Mouse (Mus musculus) adrenal gland, postnatal 10 days (tissue): ENCODE measurements around the gene Rps11. TPM values are rescaled to one million over a fixed set of nuclear protein-coding genes. Genes with fewer than 3 reads are reported as not detected.
"Not testable (repeated sequence)": the region's sequence is repeated elsewhere in the genome, so short reads cannot be mapped to it uniquely, and the experiment has no call there.

Experiments used
- DNase-seq: peaks from one replicate; pipeline ENCODE4 v3.0.0; 2021; ENCODE audit warnings: mixed read lengths
- long read RNA-seq, 2 experiments: library from polyadenylated mRNA; stranded (forward); transcript quantifications; one replicate each; pipeline ENCODE4 v2.0.0; 2021
- total RNA-seq, 2 experiments: library from RNA; stranded (reverse); gene quantifications; 2 replicates each; pipeline ENCODE4 v1.2.3; 2021

Gene Rps11
- total RNA-seq = 1,000 to 10,000 TPM; 1,283 to 1,295 TPM
- long read RNA-seq, experiment 1, transcript Rps11-201 (5 exons, 661 nt) = major isoform, 623 of 656 reads
- long read RNA-seq, experiment 1, partial matches to known transcripts = 25 of 656 reads
- long read RNA-seq, experiment 1, other reads (novel, unspliced or antisense) = 7 of 656 reads
- long read RNA-seq, experiment 2, transcript Rps11-201 (5 exons, 661 nt) = major isoform, 451 of 464 reads
- long read RNA-seq, experiment 2, partial matches to known transcripts = 12 of 464 reads
- long read RNA-seq, experiment 2, other reads (novel, unspliced or antisense) = 1 of 464 reads

DNA sequence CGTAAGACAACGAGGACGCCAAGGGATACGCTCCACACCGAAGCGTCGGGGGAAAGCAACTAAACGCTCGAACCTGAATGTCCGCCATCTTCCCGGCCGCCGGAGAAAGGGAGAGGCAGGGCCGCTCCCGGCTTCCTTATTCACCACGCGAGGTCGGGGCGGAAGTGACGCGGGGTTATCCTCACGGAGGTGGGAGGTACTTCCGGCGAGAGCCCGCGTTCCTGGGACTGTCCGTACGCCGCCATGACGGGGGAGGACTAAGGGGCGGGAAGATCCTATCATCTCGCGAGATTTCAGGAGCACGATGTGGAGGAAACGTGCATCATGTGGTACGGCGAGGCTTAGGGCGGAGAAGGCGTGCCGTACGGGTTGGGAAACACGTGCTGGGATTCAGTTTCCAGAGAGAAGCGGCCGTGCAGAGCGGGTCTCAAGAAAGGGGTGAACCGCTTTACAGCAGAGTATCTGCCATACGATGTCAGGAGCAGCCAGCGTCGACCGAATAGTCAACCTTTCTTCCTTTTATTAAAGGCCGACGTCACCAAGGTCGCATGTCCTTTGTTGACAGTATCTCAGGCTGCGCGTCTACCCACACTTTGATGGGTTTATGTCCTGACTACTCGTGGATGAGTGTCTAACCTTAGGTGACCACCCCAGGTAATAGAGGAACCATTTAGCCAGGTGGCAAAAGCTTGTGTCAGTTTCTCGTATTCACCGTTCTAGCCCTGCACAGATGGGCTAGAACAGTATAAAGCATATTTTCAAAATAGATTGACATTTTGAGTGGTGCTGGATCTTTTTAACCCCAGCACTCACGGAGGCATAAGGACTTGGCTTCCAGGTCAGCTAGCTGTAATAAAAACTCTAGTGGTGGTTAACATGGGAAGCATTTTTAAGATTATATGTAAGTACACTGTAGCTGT lies at the start of gene Rps11:
Rps11 (minus strand) TSS at position 216 of the 920 bp plus-strand sequence.
- DNase-seq = peak; percentile 99

DNA sequence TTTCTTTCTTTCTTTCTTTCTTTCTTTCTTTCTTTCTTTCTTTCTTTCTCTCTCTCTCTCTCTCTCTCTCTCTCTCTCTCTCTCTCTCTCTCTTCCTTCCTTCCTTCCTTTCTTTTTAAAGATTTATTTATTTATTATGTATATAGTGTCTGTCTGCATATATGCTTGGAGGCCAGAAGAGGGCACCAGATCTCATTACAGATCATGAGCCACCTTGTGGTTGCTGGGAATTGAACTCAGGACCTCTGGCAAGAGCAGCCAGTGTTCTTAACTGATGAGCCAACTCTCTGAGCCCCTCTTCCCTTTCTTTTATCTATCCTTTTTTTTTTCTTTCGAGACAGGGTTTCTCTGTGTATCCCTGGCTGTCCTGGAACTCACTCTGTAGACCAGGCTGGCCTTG lies 49.5 kb upstream of the Rps11 start:
- DNase-seq = not testable (repeated sequence)

DNA sequence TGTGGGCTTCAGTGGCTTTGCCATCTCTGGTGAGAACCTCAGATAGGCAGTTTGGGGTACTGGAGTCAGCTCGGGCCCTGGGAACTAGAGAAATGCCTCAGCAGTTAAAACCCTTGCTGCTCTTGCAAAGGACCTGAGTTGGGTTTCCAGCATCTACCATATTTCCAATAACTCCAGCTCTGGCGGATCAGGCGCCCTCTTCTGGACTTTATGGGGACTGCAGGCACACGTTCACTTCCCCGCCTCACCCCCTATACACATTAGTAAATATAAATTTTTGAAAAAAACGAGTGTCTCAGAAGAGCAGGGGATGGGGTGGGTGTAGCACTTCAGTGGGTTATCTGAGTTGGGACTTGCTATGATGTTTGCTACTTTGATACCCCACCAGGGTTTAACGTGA lies 48.7 kb upstream of the Rps11 start:
- no peak for DNase-seq

DNA sequence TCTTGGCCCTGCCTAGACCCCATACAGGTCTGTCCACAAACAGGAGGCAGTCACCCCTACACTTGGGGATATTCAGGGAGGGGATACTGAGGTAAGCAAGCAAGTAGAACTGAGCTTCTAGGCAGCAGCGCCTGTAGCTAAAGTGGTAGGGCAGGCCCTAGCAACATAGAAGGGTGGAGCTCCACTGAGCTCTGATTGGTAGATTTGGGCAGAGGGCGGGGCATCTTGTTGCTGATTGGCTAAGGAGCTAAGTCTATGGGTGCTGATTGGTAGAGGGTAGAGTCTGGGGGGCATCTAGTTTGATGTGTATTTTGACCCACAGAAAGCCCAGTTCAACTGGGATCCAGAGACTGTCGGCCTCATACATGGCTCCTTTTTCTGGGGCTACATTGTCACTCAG lies 45.3 kb upstream of the Rps11 start:
- DNase-seq = no peak

DNA sequence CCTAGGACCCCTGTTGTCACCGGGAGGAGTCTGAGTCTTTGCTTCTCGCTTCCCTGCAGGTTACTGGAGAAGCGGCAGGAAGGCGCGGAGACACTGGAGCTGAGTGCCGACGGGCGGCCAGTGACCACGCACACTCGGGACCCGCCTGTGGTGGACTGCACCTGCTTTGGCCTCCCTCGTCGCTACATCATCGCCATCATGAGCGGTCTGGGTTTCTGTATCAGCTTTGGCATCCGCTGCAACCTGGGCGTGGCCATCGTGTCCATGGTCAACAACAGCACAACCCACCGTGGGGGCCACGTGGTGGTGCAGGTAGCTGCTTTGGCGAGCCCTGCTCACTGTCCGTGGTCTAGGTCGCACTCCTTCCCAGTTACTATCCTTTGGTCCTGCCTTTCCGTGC lies 44.4 kb upstream of the Rps11 start:
- DNase-seq = no peak

DNA sequence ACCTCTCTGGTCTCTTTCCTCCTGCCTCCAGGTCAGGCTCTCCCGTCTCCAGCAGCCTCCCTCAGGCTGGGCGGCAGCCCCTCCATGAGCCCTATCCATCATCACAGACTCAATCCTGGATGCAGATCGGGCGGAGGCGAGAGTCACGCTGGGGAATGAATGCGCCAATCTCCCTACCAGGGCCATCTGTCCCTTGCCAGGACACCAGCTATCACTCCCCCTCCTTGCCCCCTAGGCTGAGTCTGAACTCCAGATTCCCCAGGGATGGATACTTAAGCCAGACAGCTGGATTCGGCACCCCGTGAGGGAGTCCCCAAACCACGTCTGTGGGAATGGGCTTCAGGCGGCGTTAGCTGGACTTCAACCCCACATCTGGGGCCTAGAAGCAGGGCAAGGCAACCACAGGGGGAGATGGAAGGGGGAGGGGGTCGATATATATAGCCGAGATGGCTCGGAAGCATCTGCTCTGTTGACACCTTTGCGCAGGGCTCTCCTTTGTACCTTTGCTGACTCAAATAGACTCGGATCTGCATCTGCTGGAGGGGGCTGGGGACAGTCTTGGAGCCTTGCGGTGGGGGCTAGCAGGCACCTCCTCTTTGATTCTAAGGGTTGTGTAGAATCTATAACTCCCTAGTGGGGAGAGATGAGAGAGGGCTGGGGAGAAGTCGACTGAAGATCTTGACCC lies 43.7 kb upstream of the Rps11 start:
- DNase-seq = no peak

DNA sequence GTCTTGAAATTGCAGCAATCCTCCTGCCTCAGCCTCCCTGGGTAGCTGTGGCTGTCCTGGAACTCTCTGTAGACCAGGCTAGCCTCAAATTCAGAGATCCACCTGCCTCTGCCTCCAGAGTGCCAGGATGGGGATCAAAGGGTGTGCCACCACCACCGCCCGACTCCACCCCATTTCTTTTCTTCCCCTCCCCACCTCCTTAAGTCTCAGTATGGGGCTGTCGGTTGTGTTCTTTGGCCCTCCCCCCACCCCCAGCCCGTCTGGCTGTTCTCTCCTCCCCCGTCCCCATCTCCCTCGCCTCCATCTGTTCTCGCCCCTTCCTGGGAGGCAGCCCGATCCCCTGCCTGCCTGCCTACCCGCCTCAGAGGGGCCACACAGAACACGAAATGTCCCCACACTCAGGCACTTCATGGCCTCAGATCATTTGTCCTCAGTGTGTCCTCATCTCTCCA lies 42.7 kb upstream of the Rps11 start:
- no peak for DNase-seq

DNA sequence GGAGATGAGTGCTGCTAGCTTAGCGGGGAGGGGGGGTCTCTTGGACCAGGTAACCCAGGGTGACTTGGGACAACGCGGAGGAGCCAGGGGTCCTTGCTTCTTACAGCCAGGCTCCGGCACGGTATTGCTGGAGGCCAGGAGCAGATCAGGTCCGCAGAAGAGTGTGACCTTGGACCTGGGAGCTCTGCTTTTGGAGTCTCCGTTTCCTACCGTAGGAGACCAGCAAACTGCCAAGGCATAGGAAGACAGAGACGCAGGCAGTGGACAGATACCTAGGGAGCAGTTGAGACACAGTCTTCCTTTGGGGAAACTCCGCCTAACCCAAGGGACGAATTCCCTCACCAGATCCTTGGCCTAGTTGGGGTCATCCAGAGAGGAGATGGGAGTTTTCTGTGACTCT lies 41.5 kb upstream of the Rps11 start:
- no peak for DNase-seq

DNA sequence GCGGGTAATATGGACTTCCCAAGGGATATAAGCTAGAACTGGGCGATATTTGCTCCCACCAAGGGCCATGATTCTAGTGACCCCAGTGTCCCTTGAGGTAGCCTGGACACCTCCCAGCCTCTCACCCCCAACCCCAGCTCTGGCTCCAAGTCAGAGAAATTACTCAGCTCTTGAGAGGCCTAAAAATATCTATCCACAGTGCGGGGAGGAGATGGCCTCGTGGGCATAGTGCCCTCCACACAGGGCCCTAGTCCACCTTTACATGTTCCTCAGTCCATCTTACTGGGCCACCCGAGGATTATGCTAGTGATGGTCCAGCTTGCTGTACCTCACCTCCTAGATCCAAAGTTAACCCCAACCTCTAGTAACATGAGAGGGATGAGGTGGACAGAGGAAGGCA lies 40.6 kb upstream of the Rps11 start:
- DNase-seq = no peak

DNA sequence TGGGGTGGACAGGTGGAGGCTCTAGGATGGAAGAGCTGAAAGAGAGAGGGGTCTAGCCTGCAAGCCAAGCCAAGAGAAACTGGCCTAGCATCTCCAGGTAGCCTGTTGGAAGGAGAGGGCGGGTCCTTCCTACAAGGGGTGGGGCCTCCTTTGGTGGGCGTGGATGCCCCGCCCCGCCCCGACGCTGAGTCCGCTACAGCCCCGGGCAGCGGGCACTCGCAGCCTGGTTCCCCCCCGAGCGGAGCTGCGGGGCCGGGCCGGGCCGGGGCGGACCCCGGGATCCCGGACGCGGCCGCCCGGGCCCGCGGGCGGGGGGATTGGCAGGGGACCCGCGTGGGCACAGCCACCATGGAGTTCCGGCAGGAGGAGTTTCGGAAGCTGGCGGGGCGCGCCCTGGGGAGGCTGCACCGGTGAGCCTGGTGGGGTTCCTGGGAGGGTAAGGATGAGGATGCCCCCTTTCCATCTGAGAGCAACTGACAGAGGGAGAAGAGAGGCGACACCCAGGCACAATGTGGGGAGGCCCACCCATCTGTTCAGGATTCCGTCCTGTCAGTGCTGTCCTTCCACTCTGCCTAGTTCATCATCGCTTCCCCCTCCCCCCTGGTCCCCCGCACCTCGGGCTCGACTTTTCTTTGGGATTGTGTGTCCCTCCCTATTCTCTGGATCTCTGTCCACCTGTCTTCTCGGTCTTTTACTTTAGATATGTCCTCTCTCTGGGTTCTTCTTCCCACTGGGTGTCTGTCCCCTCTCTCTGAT lies 39.7 kb upstream of the Rps11 start, which contains the start of gene Slc17a7:
Slc17a7 (plus strand) TSS at position 215 of the 756 bp plus-strand sequence.
- DNase-seq = peak; percentile 53

DNA sequence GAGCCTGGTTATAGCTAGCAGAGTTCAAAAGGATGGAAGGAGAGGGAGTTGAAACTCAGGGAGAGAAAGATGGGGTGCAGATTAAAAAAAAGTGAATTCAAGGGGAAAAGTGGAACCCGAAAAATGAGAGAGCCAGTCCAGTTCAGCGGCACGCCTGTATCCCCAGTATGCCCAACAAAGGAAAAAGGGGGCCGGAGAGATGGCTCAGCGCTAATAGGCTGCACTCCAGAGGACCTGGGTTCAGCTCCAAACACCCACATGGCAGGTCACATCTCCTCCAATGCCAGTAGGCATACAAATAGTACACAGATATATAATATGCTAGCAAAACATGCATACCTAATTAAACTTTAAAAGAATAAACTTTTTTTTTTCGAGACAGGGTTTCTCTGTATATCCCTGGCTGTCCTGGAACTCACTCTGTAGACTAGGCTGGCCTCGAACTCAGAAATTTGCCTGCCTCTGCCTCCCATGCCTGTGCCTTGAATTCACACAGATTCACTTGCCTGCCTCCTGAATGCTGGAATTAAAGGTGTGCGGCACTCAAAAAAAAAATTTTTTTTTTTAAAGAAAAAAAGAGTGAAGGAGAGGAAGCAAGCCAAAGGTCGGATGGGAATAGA lies 38.9 kb upstream of the Rps11 start:
- DNase-seq = no peak

DNA sequence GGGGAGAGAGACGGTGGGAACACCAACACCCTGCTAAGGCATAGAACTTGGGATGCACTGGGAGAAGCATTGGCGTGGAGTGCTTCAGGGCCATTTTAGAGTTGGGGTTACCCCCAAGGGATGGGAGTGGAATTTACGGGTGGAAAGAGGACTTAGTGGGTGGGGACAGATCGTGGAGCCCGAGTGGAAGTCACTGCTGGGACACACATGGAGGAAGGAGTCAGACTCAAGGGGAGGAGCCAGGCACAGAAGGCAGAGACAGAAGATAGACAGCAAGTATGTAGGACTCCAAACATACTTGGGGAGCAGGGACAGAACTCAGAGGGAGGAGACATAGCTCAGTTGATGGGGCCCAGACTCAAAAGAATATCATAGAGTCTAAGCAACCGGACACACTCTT lies 38.3 kb upstream of the Rps11 start:
- DNase-seq = no peak

DNA sequence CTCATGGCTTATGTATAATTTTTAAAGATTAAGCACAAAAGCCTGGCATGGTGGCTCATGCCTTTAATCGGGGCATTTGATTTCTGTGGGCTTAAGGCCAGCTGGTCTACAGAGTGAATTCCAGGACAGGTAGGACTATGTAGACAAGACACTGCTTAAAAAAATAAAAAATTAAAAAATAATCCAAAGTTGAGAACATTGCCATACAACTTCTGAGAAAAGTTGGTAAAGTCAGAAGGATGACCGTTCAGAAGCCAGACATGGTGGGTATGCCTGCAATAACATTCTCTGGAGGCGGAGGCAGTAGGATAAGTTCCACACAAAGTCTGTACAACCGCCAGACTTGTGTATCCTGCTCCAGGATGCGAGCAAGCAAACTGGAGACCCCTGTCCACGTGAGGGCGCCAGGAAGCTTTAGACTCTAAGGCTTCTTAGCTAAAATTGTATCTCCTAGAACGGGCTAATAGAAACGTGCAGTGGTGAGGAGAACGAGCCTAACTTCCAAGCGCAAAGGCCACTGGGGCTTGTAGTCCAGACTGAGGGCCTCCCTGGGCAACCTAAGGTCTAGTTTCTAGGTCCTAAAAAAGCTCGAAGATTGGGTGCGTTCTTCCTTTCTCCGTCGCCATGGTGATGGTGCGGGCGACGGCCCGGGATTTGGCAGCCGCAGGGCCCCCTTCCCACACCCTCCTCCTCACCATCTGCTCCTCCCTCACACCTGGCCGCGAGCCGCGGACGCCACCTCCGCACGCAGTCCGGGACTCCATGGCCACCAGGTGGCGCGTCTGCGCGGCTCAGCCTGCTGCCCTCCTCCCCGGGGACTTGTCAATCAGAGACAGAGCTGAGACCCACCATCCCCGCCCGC lies 37.6 kb upstream of the Rps11 start:
- peak; percentile 92 for DNase-seq

DNA sequence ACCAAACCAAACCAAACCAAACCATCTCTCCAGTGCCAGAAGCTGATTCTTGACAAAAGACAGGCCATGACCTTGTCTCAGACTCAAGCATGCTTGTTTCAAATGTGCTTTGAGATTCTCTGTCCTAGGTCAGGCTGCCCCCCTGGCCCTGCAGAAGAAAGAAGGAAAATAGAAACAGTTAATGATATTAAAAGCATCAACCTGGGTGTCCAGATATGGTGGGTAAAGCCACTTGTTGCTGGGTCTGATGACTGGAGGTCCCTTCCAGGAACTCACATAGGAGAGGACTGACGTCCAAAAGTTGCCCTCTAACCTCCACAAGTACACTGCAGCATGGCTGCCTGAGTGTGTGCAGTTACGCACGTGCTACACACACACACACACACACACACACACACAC lies 36.6 kb upstream of the Rps11 start:
- no peak for DNase-seq

DNA sequence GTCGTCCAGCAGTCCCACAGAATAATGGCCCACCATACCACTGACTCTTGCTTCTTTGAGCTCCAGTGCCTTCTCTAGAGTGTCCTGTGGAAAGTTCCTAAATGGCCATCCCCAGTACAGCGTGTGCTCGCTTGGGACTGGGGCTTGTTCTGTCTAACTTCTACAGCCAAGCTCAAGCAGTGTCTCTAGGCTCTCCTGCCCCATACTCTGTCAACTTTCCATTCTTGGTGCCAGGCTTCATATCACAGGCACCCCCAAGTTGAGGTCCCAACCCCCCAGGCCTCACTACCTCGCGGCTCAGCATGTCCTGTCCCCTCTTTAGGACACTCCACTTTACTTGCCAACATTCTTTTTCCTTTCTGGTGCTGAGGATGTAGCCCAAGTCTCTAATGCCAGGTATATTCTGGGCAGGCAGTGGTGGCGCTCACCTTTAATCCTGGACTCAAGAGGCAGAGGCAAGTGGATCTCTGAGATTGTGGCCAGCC lies 36.1 kb upstream of the Rps11 start:
- no peak for DNase-seq

DNA sequence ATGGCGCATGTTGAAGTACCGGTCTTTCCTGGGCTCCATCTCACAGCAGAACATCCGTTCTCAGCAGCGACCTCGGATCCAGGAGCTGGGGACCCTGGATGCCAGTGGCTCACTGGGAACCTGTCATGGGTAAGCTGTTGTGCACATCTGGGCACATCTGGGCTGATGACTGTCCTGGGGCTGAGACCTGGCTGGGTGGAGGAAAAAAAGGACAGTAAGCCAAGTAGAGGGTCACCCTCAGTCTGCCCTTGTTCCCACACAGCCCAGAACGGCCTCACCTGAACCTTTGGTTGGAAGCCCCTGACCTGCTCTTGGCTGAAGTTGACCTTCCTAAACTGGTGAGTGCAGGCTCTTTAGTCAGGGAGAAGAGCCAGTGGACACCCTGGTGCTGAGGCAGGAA lies 34.8 kb upstream of the Rps11 start:
- no peak for DNase-seq

DNA sequence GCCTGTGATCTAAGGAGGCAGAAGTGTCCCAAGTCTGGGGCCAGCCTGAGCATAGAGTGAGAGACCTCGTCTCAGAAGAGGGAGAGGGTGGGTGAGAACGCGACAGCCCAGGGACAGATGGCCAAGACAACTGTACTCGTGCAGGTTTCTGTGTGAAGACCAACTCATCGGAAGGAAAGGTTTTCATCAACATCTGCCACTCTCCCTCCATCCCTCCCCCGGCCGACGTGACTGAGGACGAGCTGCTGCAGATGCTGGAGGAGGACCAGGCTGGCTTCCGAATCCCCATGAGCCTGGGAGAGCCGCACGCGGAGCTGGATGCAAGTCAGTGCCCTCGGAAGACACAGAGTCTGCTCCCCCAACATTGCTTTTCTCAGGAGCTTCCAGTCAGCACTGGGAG lies 33.2 kb upstream of the Rps11 start:
- no peak for DNase-seq

DNA sequence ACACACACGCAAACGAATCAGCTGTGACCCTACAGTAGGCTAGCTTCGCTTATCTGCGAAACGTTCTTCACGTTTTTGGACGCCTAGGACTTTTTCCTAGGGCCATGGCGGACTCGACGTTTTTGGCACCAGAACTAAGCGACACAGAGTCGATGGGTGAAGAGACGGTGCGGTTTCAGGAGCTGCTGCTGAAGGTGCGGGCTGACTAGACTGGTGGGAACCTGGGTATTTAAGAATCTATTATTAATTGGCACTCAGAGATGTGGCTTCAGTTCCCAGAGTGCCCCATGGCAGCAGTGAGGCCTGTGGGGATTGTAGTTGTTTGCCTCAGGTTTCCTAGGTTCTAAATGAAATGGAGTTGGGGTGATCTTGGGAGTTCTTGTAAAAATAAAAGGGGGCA lies 32.0 kb upstream of the Rps11 start:
- DNase-seq = no peak

DNA sequence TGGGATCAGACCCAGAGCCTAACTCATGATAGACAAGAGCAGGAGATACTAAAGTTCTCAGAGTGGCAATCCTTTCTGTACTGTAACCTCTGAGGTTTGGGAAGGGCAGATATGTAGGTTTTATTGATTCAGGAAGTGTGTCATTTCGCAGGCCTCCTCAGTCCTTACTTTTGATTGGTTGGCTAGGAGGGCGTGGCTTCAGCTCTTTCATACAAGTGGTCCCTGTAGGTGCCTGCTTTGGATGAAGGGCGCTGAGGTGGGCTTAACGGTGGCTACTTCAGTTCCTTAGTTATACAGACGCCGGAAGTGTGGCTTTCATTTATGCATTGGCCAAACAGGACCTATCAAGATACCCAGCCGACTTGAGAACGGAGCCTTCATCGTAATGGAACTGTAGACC lies 31.4 kb upstream of the Rps11 start:
- no peak for DNase-seq

DNA sequence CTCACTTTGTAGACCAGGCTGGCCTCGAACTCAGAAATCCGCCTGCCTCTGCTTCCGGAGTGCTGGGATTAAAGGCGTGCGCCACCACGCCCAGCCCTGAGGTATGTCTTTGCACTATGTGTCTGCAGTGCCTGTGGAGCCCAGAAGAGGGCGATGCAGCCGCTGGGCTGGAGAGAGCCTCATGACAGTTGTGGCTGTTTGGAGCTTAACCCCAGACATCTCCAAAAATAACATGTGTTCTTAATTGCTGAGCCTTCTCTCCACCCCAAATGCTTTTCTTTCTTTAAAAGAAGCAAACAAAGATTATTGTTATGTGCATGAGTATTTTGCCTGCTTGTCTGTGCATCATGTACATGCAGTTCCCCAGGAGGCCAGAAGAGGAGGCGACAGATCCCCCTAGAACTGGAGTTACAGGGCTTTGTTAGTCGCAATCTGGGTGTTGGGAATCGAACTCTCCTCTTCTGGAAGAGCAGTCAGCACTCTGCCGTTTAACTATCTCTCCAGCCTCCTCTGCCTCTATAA lies 30.8 kb upstream of the Rps11 start:
- DNase-seq = peak; percentile 69
